Mouse (Mus musculus): Measurements from ENCODE around the gene 2810459M11Rik.
"Not testable (repeated sequence)": the region's sequence is repeated elsewhere in the genome, so short reads cannot be mapped to it uniquely, and the experiment has no call there.

DNA sequence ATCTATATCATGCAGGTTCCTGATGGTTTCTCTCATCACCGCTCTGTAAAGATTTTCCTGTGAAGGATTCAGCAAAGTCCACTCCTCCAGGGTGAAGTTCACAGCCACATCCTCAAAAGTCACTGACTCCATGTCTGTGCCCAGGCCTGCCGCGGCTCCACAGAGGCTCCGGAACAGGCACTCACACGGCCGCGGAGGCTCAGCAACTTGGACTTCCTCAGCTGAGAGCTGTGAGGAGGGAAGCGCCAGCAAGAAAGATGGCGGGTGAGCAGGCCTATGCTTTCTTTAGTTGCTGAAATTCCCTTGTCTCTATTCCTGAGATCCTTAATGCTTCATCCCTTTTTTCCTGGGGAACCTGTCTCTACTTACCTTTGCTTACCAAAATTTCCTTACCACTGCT lies 29.9 kb upstream of the 2810459M11Rik start:
- TF ChIP-seq CTCF (conservative IDR thresholded peaks at IDR 0.05; ENCODE audit: low read length); NANOG (IDR thresholded peaks at IDR 0.05; ENCODE audit: borderline replicate concordance, low read length); POU5F1 (IDR thresholded peaks at IDR 0.05; ENCODE audit: borderline replicate concordance, low read length): not testable (repeated sequence)
